Mouse (Mus musculus): Measurements from ENCODE around the gene Abcg2. TPM values are rescaled to one million over a fixed set of nuclear protein-coding genes. Genes with fewer than 3 reads are reported as not detected.

Abcg2 gene
- polyA plus RNA-seq, 1 experiment from 2014 or later, result 33.7 TPM

DNA sequence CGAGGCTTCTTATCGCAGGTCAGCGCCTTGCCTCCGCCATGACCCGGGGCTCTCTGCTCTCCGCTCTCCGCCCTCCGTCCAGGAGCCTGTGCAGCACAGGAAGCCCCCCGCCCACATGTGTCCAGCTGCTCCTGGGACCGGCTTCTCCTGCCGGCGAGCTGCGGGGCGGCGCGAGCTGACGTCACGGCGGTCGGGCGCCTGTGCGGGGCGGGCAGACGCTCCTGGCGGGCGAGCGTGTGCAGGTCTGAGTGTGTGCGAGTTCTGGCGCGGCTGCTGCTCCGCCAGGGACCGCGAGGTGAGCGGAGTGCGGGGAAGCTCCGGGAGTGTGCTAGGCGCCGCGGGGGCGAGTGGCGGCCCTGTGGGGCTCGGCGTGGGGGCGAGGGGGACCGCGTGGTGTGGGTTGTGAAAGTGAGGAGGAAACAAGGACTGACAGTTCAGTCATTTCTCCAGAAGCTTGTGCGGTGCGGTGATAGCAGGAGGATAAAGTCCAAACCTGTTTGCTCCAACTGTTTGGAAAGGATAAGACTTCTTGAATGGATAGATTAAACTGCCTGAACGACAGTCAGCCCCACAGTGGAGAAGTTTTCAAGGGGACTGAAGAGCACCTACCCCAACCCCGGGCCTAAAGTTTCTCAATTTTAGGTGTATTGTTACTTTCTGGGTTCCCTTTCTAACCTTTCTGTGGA, 56.2 kb downstream of the Abcg2 start:
- no peak overlapping the region for H3K27ac ChIP-seq
- H3K4me1 ChIP-seq, result peaks cover 6% of the 10 kb centered on the region; the same call in 1 of the 2 replicates
- H3K4me2 ChIP-seq, result peak overlapping the region; percentile 87
- H3K27me3 ChIP-seq, result no peaks in the 10 kb centered on the region
- under 1% methylated on average over 49 of the region's 50 CpGs for WGBS
- H3K9ac ChIP-seq, result peak overlapping the region; percentile 73
- no peaks in the 10 kb centered on the region for H3K9me3 ChIP-seq (replicated peaks)
- H3K36me3 ChIP-seq (ENCODE audit: poor library complexity, severe bottlenecking), result no peaks in the 10 kb centered on the region
- H3K4me3 ChIP-seq, result peak overlapping the region; percentile 62
- ATAC-seq, result peak; percentile 99

- H3K4me2 ChIP-seq, result peak overlapping the region; percentile 87
- no peak for ATAC-seq
- peak overlapping the region; percentile 73; the same call in 1 of the 2 replicates for H3K9ac ChIP-seq
- no peaks in the 10 kb centered on the region for H3K36me3 ChIP-seq (ENCODE audit: poor library complexity, severe bottlenecking)
- H3K4me3 ChIP-seq, result peak overlapping the region; percentile 62
- WGBS, result 55% methylated on average over 11 of the region's 11 CpGs
- H3K9me3 ChIP-seq (replicated peaks), result no peaks in the 10 kb centered on the region
- peaks cover 6% of the 10 kb centered on the region; the same call in 1 of the 2 replicates for H3K4me1 ChIP-seq
- H3K27me3 ChIP-seq, result no peaks in the 10 kb centered on the region
- no peak overlapping the region for H3K27ac ChIP-seq
Measured at GRCm38 (mm10) chr6:58641056-58641799, 56.9 kb downstream of the Abcg2 start.

DNA sequence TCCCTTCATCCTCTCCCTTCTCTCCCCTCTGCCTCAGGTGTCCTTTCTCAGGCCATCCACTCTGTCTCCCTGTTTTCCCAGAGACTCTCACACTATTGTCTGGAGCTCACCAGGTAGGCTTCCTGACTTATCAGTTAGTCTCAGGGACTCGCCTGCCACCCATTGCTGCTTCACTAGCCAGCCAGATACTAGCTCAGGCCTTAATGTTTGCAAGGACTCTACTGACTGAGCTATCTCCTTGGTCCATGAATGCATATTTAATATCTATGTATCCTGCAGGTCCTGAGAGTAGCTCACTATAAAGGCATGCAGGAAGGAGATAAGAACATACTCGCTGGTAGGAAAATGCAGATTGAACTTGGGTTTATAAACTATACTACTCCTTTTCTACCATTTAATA, 57.9 kb downstream of the Abcg2 start:
- H3K9ac ChIP-seq, result no peak overlapping the region
- no peaks in the 10 kb centered on the region for H3K27me3 ChIP-seq
- ATAC-seq, result no peak
- no peak overlapping the region for H3K27ac ChIP-seq
- no peaks in the 10 kb centered on the region for H3K9me3 ChIP-seq (replicated peaks)
- no peak overlapping the region for H3K4me2 ChIP-seq
- no peak overlapping the region for H3K4me3 ChIP-seq
- H3K4me1 ChIP-seq, result peaks cover 6% of the 10 kb centered on the region; the same call in 1 of the 2 replicates
- 90% methylated on average over 2 of the region's 2 CpGs for WGBS
- H3K36me3 ChIP-seq (ENCODE audit: poor library complexity, severe bottlenecking), result no peaks in the 10 kb centered on the region

GRCm38 (mm10) chr6:58644586-58644985, 60.3 kb downstream of the Abcg2 start:
- Histone ChIP-seq H3K9ac (no peak overlapping the region), H3K9me3 (replicated peaks) (no peaks in the 10 kb centered on the region), H3K4me3 (no peak overlapping the region), H3K27ac (no peak overlapping the region), H3K27me3 (no peaks in the 10 kb centered on the region), H3K36me3 (ENCODE audit: poor library complexity, severe bottlenecking) (no peaks in the 10 kb centered on the region), H3K4me2 (no peak overlapping the region), H3K4me1 (peaks cover 6% of the 10 kb centered on the region; the same call in 1 of the 2 replicates)
- ATAC-seq, result no peak
- WGBS, result 91% methylated on average over 2 of the region's 2 CpGs

- no peak for ATAC-seq
- H3K27me3 ChIP-seq, result no peaks in the 10 kb centered on the region
- no peaks in the 10 kb centered on the region for H3K4me1 ChIP-seq
- H3K9ac ChIP-seq, result no peak overlapping the region
- H3K4me3 ChIP-seq, result no peak overlapping the region
- H3K27ac ChIP-seq, result no peak overlapping the region
- no peak overlapping the region for H3K4me2 ChIP-seq
- WGBS, result 82% methylated on average over 3 of the region's 3 CpGs
- no peaks in the 10 kb centered on the region for H3K9me3 ChIP-seq (replicated peaks)
- H3K36me3 ChIP-seq (ENCODE audit: poor library complexity, severe bottlenecking), result no peaks in the 10 kb centered on the region
Measured at GRCm38 (mm10) chr6:58648100-58648749, 63.9 kb downstream of the Abcg2 start.

- no peak for ATAC-seq
- no peak overlapping the region for H3K4me3 ChIP-seq
Measured at GRCm38 (mm10) chr6:58650136-58650535, 65.8 kb downstream of the Abcg2 start.

DNA sequence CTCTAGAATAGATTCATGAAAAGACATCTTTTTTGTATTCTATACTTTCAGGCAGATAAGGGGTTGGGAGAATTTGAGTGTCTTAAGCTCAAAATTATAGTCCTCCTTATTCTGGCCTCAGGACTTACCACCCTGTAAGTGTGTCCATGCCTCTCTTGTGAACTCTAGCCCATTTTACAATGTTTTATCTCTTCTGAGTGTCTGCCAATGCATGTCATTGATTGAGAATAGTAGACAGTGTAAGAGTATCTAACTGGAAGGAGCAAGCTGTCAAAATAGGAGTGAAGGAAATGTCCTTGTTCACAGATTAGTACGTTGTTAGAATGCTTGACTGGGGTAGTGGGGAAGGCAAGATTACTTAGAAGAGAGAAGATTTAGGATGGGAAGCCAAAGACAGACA, 66.7 kb downstream of the Abcg2 start:
- no peak overlapping the region for H3K4me2 ChIP-seq
- H3K36me3 ChIP-seq (ENCODE audit: poor library complexity, severe bottlenecking), result no peaks in the 10 kb centered on the region
- H3K27ac ChIP-seq, result no peak overlapping the region
- ATAC-seq, result no peak
- no peaks in the 10 kb centered on the region for H3K4me1 ChIP-seq
- 80% methylated on average over 1 of the region's 1 CpGs for WGBS
- no peaks in the 10 kb centered on the region for H3K9me3 ChIP-seq (replicated peaks)
- H3K9ac ChIP-seq, result no peak overlapping the region
- no peak overlapping the region for H3K4me3 ChIP-seq
- H3K27me3 ChIP-seq, result no peaks in the 10 kb centered on the region

More at GRCm38 (mm10) chr6:58650136-58650535, 65.8 kb downstream of the Abcg2 start:
- 96% methylated on average over 3 of the region's 3 CpGs for WGBS
- Histone ChIP-seq H3K27me3 (no peaks in the 10 kb centered on the region), H3K4me1 (no peaks in the 10 kb centered on the region), H3K9me3 (replicated peaks) (no peaks in the 10 kb centered on the region), H3K4me2 (no peak overlapping the region), H3K36me3 (ENCODE audit: poor library complexity, severe bottlenecking) (no peaks in the 10 kb centered on the region), H3K27ac (no peak overlapping the region), H3K9ac (no peak overlapping the region)

- no peak for ATAC-seq
- H3K36me3 ChIP-seq (ENCODE audit: poor library complexity, severe bottlenecking), result no peaks in the 10 kb centered on the region
- H3K4me2 ChIP-seq, result no peak overlapping the region
- H3K27ac ChIP-seq, result no peak overlapping the region
- no peaks in the 10 kb centered on the region for H3K9me3 ChIP-seq (replicated peaks)
- no peak overlapping the region for H3K4me3 ChIP-seq
- H3K9ac ChIP-seq, result no peak overlapping the region
- H3K4me1 ChIP-seq, result no peaks in the 10 kb centered on the region
- 88% methylated on average over 3 of the region's 3 CpGs for WGBS
- no peaks in the 10 kb centered on the region for H3K27me3 ChIP-seq
Measured at GRCm38 (mm10) chr6:58660951-58661575, 76.7 kb downstream of the Abcg2 start.

GRCm38 (mm10) chr6:58677802-58678201, 93.5 kb downstream of the Abcg2 start:
- no peaks in the 10 kb centered on the region for H3K27me3 ChIP-seq
- H3K36me3 ChIP-seq (ENCODE audit: poor library complexity, severe bottlenecking), result no peaks in the 10 kb centered on the region; the same call in 1 of the 2 replicates
- H3K4me2 ChIP-seq, result no peak overlapping the region
- no peaks in the 10 kb centered on the region for H3K9me3 ChIP-seq (replicated peaks)
- H3K4me3 ChIP-seq, result no peak overlapping the region
- no peaks in the 10 kb centered on the region for H3K4me1 ChIP-seq
- ATAC-seq, result no peak
- no peak overlapping the region for H3K27ac ChIP-seq
- no peak overlapping the region for H3K9ac ChIP-seq
- WGBS, result 80% methylated on average over 1 of the region's 1 CpGs

GRCm38 (mm10) chr6:58678530-58678929, 94.2 kb downstream of the Abcg2 start:
- no peak overlapping the region for H3K9ac ChIP-seq
- no peaks in the 10 kb centered on the region for H3K4me1 ChIP-seq
- no peak for ATAC-seq
- H3K9me3 ChIP-seq (replicated peaks), result no peaks in the 10 kb centered on the region
- H3K27ac ChIP-seq, result no peak overlapping the region
- WGBS, result 97% methylated on average over 3 of the region's 3 CpGs
- H3K4me3 ChIP-seq, result no peak overlapping the region
- H3K36me3 ChIP-seq (ENCODE audit: poor library complexity, severe bottlenecking), result no peaks in the 10 kb centered on the region; the same call in 1 of the 2 replicates
- H3K27me3 ChIP-seq, result no peaks in the 10 kb centered on the region
- H3K4me2 ChIP-seq, result no peak overlapping the region

- 88% methylated on average over 2 of the region's 2 CpGs for WGBS
- Histone ChIP-seq H3K9me3 (replicated peaks) (no peaks in the 10 kb centered on the region), H3K27me3 (no peaks in the 10 kb centered on the region), H3K4me2 (no peak overlapping the region), H3K36me3 (ENCODE audit: poor library complexity, severe bottlenecking) (0 out of 2 replicates have a peak, but pooled peaks cover 2% of the 10 kb centered on the region), H3K27ac (no peak overlapping the region), H3K9ac (no peak overlapping the region), H3K4me1 (no peaks in the 10 kb centered on the region), H3K4me3 (no peak overlapping the region)
- no peak for ATAC-seq
Measured at GRCm38 (mm10) chr6:58691584-58691983, 107.3 kb downstream of the Abcg2 start.

DNA sequence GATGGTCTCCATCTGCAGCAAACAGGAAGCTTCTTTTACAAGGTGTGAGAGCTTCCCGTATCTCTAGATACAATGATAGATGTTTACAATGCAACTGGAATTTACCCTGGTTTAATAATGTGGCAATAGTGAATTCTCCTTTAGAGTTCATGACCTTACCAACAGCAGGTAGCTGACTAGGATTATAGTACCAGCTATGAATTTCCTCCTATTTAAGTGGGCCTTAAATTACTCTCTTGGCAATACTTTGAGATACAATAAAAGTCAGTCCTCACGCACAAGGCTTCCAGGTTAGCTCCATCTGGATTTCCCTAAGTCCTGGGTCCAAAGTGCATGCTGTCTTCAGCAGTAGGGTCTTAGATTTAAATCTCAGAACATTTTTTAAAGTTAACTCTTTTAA, 109.9 kb downstream of the Abcg2 start:
- Histone ChIP-seq H3K4me3 (no peak overlapping the region), H3K4me1 (no peaks in the 10 kb centered on the region), H3K27ac (no peak overlapping the region), H3K27me3 (no peaks in the 10 kb centered on the region), H3K9me3 (replicated peaks) (no peaks in the 10 kb centered on the region), H3K36me3 (ENCODE audit: poor library complexity, severe bottlenecking) (0 out of 2 replicates have a peak, but pooled peaks cover 2% of the 10 kb centered on the region), H3K9ac (no peak overlapping the region), H3K4me2 (no peak overlapping the region)
- WGBS, result 89% methylated on average over 2 of the region's 2 CpGs
- ATAC-seq, result no peak

All from forebrain, embryonic 13.5 days (tissue).